Mouse (Mus musculus) neural tube, embryonic 15.5 days (tissue): ENCODE measurements at regions not wholly inside any gene's neighbourhood (a gene's known extent, or its start where the extent isn't known, plus 50 kb on each side); places are given as distances from the start of the nearest gene placed in this dataset.

ENCODE experiments used
- ATAC-seq: fragments of 200-750 bp; cut with Nextera tagmentation; 2 replicates; pipeline ENCODE4 v1.8.0; 2017; ENCODE audit warnings: mild to moderate bottlenecking, moderate TSS enrichment, moderate library complexity; ENCODE audit not compliant: low FRiP score
- H3K27ac ChIP-seq: fragments of 300-500 bp; sonication (generic); replicated peaks from 2 replicates; pipeline ENCODE4 v1.5.1; 2015; ENCODE audit warnings: mild to moderate bottlenecking, inconsistent platforms
- H3K27me3 ChIP-seq: fragments of 300-500 bp; sonication (generic); replicated peaks from 2 replicates; pipeline ENCODE4 v1.6.1; 2015; ENCODE audit warnings: inconsistent platforms
- H3K36me3 ChIP-seq: fragments of 300-500 bp; sonication (generic); 2 replicates; pipeline ENCODE4 v1.6.1; 2015; ENCODE audit warnings: inconsistent platforms
- H3K4me1 ChIP-seq: fragments of 300-500 bp; sonication (generic); 2 replicates; pipeline ENCODE4 v1.6.1; 2015; ENCODE audit warnings: inconsistent platforms
- H3K4me2 ChIP-seq: fragments of 300-500 bp; sonication (generic); 2 replicates; pipeline ENCODE4 v1.6.1; 2015; ENCODE audit warnings: inconsistent platforms, mild to moderate bottlenecking, moderate library complexity
- H3K4me3 ChIP-seq: fragments of 300-500 bp; sonication (generic); replicated peaks from 2 replicates; pipeline ENCODE4 v1.5.1; 2015; ENCODE audit warnings: mild to moderate bottlenecking, inconsistent platforms
- H3K9ac ChIP-seq: fragments of 300-500 bp; sonication (generic); replicated peaks from 2 replicates; pipeline ENCODE4 v1.6.1; 2015; ENCODE audit warnings: mild to moderate bottlenecking, inconsistent platforms
- H3K9me3 ChIP-seq: fragments of 300-500 bp; sonication (generic); replicated peaks from 2 replicates; pipeline ENCODE4 v1.6.1; 2016; ENCODE audit warnings: inconsistent platforms
- WGBS: fragments of 180-500 bp; shearing (Covaris S2); methylation state at CpG from one replicate; pipeline ENCODE4 v1.1.7; 2015; ENCODE audit warnings: mixed read lengths; 5-methylcytosine and 5-hydroxymethylcytosine counted together

- H3K4me2 ChIP-seq, result no peak overlapping the region
- 52% methylated on average over 4 of the region's 4 CpGs for WGBS
- no peak for ATAC-seq
Observed at GRCm38 (mm10) chr13:71538226-71538625, 425.3 kb downstream of the Irx1 start.

GRCm38 (mm10) chr13:71532796-71533351, 430.6 kb downstream of the Irx1 start:
- Histone ChIP-seq H3K36me3 (no peaks in the 10 kb centered on the region), H3K4me2 (no peak overlapping the region), H3K9ac (no peak overlapping the region), H3K4me3 (no peak overlapping the region), H3K9me3 (no peaks in the 10 kb centered on the region), H3K27me3 (no peaks in the 10 kb centered on the region), H3K27ac (no peak overlapping the region), H3K4me1 (no peaks in the 10 kb centered on the region)
- 82% methylated on average over 7 of the region's 7 CpGs for WGBS
- no peak for ATAC-seq

More at GRCm38 (mm10) chr13:71538226-71538625, 425.3 kb downstream of the Irx1 start:
- Histone ChIP-seq H3K4me3 (no peak overlapping the region), H3K36me3 (no peaks in the 10 kb centered on the region), H3K9me3 (no peaks in the 10 kb centered on the region), H3K9ac (no peak overlapping the region), H3K4me1 (no peaks in the 10 kb centered on the region), H3K27ac (no peak overlapping the region), H3K27me3 (no peaks in the 10 kb centered on the region)

GRCm38 (mm10) chr13:71529397-71530122, 434.0 kb downstream of the Irx1 start:
- no peaks in the 10 kb centered on the region for H3K9me3 ChIP-seq
- WGBS, result 33% methylated on average over 14 of the region's 14 CpGs
- no peaks in the 10 kb centered on the region for H3K4me1 ChIP-seq
- H3K27me3 ChIP-seq, result no peaks in the 10 kb centered on the region
- ATAC-seq, result no peak
- H3K4me3 ChIP-seq, result no peak overlapping the region
- H3K4me2 ChIP-seq, result no peak overlapping the region
- H3K36me3 ChIP-seq, result no peaks in the 10 kb centered on the region
- H3K9ac ChIP-seq, result no peak overlapping the region
- no peak overlapping the region for H3K27ac ChIP-seq

GRCm38 (mm10) chr13:71517776-71518175, 445.7 kb downstream of the Irx1 start:
- no peaks in the 10 kb centered on the region for H3K27me3 ChIP-seq
- no peaks in the 10 kb centered on the region for H3K4me1 ChIP-seq
- no peak overlapping the region for H3K4me3 ChIP-seq
- H3K9me3 ChIP-seq, result no peaks in the 10 kb centered on the region
- H3K36me3 ChIP-seq, result no peaks in the 10 kb centered on the region
- no peak overlapping the region for H3K27ac ChIP-seq
- H3K9ac ChIP-seq, result no peak overlapping the region
- no peak overlapping the region for H3K4me2 ChIP-seq
- no peak for ATAC-seq
- 92% methylated on average over 1 of the region's 1 CpGs for WGBS

GRCm38 (mm10) chr13:71513204-71513603, 450.3 kb downstream of the Irx1 start:
- no peak overlapping the region for H3K4me2 ChIP-seq
- 19% methylated on average over 6 of the region's 6 CpGs for WGBS
- no peaks in the 10 kb centered on the region for H3K36me3 ChIP-seq
- no peak overlapping the region for H3K9ac ChIP-seq
- no peaks in the 10 kb centered on the region; the same call in 1 of the 2 replicates for H3K27me3 ChIP-seq
- ATAC-seq, result no peak; the same call in 1 of the 2 replicates
- H3K4me1 ChIP-seq, result peaks cover 1% of the 10 kb centered on the region; the same call in 1 of the 2 replicates
- no peak overlapping the region for H3K4me3 ChIP-seq
- H3K9me3 ChIP-seq, result no peaks in the 10 kb centered on the region
- no peak overlapping the region for H3K27ac ChIP-seq

- H3K4me3 ChIP-seq, result no peak overlapping the region
- peaks cover 16% of the 10 kb centered on the region for H3K4me1 ChIP-seq
- H3K4me2 ChIP-seq, result peak overlapping the region; percentile 42; the same call in 1 of the 2 replicates
- H3K27ac ChIP-seq, result 0 out of 2 replicates have a peak overlapping the region, but pooled peaks have one; percentile 11
- 8% methylated on average over 9 of the region's 9 CpGs for WGBS
- no peak overlapping the region for H3K9ac ChIP-seq
- H3K36me3 ChIP-seq, result no peaks in the 10 kb centered on the region
- ATAC-seq, result no peak; the same call in none of the 2 replicates
- no peaks in the 10 kb centered on the region for H3K9me3 ChIP-seq
- H3K27me3 ChIP-seq, result no peaks in the 10 kb centered on the region; the same call in 1 of the 2 replicates
Observed at GRCm38 (mm10) chr13:71507956-71508401, 455.5 kb downstream of the Irx1 start.

- H3K4me3 ChIP-seq, result peak overlapping the region; percentile 6; the same call in 1 of the 2 replicates
- H3K9me3 ChIP-seq, result no peaks in the 10 kb centered on the region
- no peaks in the 10 kb centered on the region; the same call in 1 of the 2 replicates for H3K27me3 ChIP-seq
- peak overlapping the region; percentile 42 for H3K4me2 ChIP-seq
- 4% methylated on average over 10 of the region's 10 CpGs for WGBS
- peaks cover 16% of the 10 kb centered on the region for H3K4me1 ChIP-seq
- H3K36me3 ChIP-seq, result no peaks in the 10 kb centered on the region
- ATAC-seq, result peak; percentile 86
- no peak overlapping the region for H3K9ac ChIP-seq
- H3K27ac ChIP-seq, result peak overlapping the region; percentile 54
Observed at GRCm38 (mm10) chr13:71507421-71507931, 456.0 kb downstream of the Irx1 start.

GRCm38 (mm10) chr13:71506777-71507176, 456.7 kb downstream of the Irx1 start:
- no peak for ATAC-seq
- H3K4me1 ChIP-seq, result peaks cover 16% of the 10 kb centered on the region
- H3K4me2 ChIP-seq, result peak overlapping the region; percentile 42
- H3K36me3 ChIP-seq, result no peaks in the 10 kb centered on the region
- 25% methylated on average over 7 of the region's 7 CpGs for WGBS
- H3K4me3 ChIP-seq, result no peak overlapping the region
- peak overlapping the region; percentile 54 for H3K27ac ChIP-seq
- H3K27me3 ChIP-seq, result no peaks in the 10 kb centered on the region; the same call in 1 of the 2 replicates
- H3K9me3 ChIP-seq, result no peaks in the 10 kb centered on the region
- no peak overlapping the region for H3K9ac ChIP-seq

GRCm38 (mm10) chr13:71489773-71490172, 473.8 kb downstream of the Irx1 start:
- H3K4me3 ChIP-seq, result no peak overlapping the region
- H3K27ac ChIP-seq, result no peak overlapping the region
- H3K9ac ChIP-seq, result no peak overlapping the region
- no peaks in the 10 kb centered on the region for H3K36me3 ChIP-seq
- WGBS, result 81% methylated on average over 6 of the region's 6 CpGs
- H3K4me2 ChIP-seq, result no peak overlapping the region
- H3K9me3 ChIP-seq, result no peaks in the 10 kb centered on the region
- no peak for ATAC-seq
- no peaks in the 10 kb centered on the region for H3K27me3 ChIP-seq
- no peaks in the 10 kb centered on the region for H3K4me1 ChIP-seq

GRCm38 (mm10) chr13:71481205-71481604, 482.3 kb downstream of the Irx1 start:
- Histone ChIP-seq H3K4me2 (no peak overlapping the region), H3K4me3 (no peak overlapping the region), H3K9me3 (no peaks in the 10 kb centered on the region), H3K27me3 (no peaks in the 10 kb centered on the region), H3K36me3 (no peaks in the 10 kb centered on the region), H3K4me1 (no peaks in the 10 kb centered on the region), H3K27ac (no peak overlapping the region), H3K9ac (no peak overlapping the region)
- ATAC-seq, result no peak

- peaks cover 18% of the 10 kb centered on the region; the same call in 1 of the 2 replicates for H3K4me1 ChIP-seq
- H3K9me3 ChIP-seq, result no peaks in the 10 kb centered on the region
- peaks cover 25% of the 10 kb centered on the region for H3K27me3 ChIP-seq
- WGBS, result 83% methylated on average over 3 of the region's 3 CpGs
- ATAC-seq, result no peak
- H3K4me3 ChIP-seq, result no peak overlapping the region
- H3K36me3 ChIP-seq, result no peaks in the 10 kb centered on the region
- H3K4me2 ChIP-seq, result no peak overlapping the region
- H3K27ac ChIP-seq, result no peak overlapping the region
- no peak overlapping the region for H3K9ac ChIP-seq
Observed at GRCm38 (mm10) chr13:71461552-71461951, 502.0 kb downstream of the Irx1 start.

- Histone ChIP-seq H3K36me3 (no peaks in the 10 kb centered on the region), H3K4me3 (no peak overlapping the region), H3K9me3 (no peaks in the 10 kb centered on the region), H3K4me1 (peaks cover 18% of the 10 kb centered on the region; the same call in 1 of the 2 replicates), H3K27me3 (peaks cover 35% of the 10 kb centered on the region), H3K4me2 (no peak overlapping the region), H3K27ac (no peak overlapping the region), H3K9ac (no peak overlapping the region)
- WGBS, result 74% methylated on average over 2 of the region's 2 CpGs
- ATAC-seq, result no peak
Observed at GRCm38 (mm10) chr13:71460607-71461006, 502.9 kb downstream of the Irx1 start.
